Mouse (Mus musculus) left cerebral cortex, adult 11 months (tissue): ENCODE measurements around the gene Drg1.

Source experiments
- DNase-seq: peaks from one replicate; pipeline ENCODE4 v3.0.0; 2022; ENCODE audit warnings: low spot score

The Drg1 gene

GRCm38 (mm10) chr11:3289803-3290639 is 23.8 kb upstream of the Drg1 start:
- peak; percentile 80 for DNase-seq

DNA sequence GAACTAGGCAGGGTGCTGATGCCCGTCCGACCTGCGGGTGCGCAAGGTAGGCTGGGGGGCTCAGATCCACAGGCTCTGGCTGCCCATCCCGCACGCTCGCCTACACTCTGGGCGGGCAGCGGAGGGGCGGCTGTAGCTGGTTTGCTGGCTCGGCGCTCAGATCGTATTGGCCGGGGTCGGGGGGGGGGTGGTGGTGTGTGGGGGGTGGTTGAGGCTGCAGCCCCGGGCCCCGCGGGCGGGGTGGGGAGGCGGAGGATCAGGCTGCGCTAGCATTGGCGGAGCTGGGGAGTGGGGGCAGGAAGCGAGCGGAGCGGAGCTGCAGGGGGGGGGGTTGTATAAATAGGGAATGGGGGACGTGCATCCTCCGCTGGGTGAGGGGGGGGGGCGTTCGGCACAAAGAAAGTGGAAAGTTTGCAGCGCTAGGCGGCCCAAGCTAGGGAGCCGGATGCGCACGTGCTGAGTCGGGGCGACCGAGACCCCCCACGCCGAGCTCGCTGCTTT is 23.1 kb upstream of the Drg1 start:
- peak; percentile 58 for DNase-seq

DNA sequence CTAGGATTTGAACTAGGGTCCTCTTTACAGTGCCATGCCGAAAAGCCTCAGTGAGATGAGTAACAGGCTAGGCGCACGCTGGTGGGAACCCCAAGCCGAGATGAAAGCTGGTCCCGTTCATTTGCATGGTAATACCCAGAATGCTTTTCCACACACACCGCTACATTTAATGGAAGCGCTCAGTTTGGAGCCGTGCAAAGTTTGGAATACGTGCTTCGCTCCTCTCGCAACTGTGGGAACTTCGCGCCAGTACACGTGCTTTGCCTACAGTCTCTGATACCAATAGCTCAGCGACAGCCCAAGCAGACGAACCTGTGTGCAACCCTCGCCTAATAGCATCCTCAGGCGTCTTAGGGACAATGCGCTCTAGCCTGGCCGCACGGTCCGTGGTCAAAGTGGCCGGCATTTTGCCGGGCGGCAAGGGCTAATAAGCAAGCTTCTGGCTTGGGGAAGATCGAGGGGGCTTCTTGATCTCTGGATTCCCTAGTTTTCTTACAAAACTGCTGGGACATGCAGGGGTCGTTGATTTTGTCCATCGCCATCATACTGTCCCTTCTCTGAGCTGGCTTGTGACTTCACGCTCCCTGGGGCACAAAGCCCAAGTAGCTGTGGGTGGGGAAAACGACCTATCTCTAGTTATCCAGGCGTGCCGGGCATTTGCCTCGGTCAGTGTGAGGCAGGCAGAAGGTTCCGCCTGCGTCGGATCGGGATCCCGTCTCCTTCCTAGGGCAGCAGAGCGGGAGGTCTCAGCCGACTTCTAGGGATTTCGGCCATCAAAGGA is 22.5 kb upstream of the Drg1 start, which contains the start of gene Patz1:
TSS of gene Patz1 (plus strand) at position 354 of the 781 bp plus-strand sequence.
- peak; percentile 44 for DNase-seq

GRCm38 (mm10) chr11:3287921-3288320 is 21.7 kb upstream of the Drg1 start:
- DNase-seq, result no peak

GRCm38 (mm10) chr11:3287131-3287530 is 20.9 kb upstream of the Drg1 start:
- no peak for DNase-seq

GRCm38 (mm10) chr11:3285940-3286339 is 19.7 kb upstream of the Drg1 start:
- DNase-seq, result no peak

GRCm38 (mm10) chr11:3283645-3284044 is 17.4 kb upstream of the Drg1 start:
- DNase-seq, result no peak

GRCm38 (mm10) chr11:3282887-3283286 is 16.7 kb upstream of the Drg1 start:
- DNase-seq, result no peak

- DNase-seq, result no peak
These were observed 13.5 kb upstream of the Drg1 start for GRCm38 (mm10) chr11:3279729-3280128.

GRCm38 (mm10) chr11:3278351-3278750 is 12.1 kb upstream of the Drg1 start:
- no peak for DNase-seq

DNA sequence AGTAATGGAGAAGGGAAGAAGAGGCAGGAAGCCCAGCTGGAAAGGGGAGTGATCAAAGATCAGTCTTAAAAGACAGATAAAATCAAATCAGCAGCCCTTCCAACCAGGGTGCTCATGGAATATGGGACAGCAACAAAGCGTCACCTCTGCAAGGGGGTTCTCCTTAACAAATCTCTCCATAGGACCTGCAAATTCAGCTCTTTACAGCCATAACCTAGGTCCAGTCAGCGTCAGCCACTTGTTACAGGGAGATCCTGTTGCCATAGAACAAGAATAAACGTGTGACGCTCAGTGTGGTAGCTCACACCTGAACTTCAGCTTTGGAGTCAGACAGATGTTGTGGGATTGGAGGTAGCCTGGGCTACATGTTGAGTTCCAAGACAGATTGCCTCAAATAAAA is 3.0 kb upstream of the Drg1 start:
- DNase-seq, result no peak

- no peak for DNase-seq
These were observed 918 bp upstream of the Drg1 start for GRCm38 (mm10) chr11:3267133-3267532.

- DNase-seq, result no peak
These were observed 730 bp downstream of the Drg1 start for GRCm38 (mm10) chr11:3265291-3266078.

DNA sequence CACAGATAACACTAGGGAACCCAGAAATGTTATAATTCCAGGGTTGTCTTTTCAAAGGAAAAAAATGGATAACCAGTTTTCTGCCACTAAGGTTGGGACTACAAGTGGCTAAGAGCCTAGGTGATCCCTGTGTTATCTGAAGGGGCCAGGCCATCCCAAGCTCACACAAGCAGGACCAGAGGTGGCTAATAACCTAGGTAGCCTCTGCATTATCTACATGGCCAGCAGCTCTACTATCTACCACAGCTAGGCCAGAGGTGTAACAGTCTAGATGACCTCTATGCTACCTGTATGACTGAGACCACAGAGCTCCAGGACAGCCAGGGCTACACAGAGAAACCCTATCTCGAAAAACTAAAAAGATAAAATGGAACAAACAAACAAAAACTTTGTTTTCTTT is 6.7 kb downstream of the Drg1 start:
- no peak for DNase-seq

- DNase-seq, result no peak
These were observed 18.8 kb downstream of the Drg1 start for GRCm38 (mm10) chr11:3247387-3247786.

- DNase-seq, result no peak
These were observed 22.4 kb downstream of the Drg1 start for GRCm38 (mm10) chr11:3243771-3244170.

GRCm38 (mm10) chr11:3242395-3242794 is 23.8 kb downstream of the Drg1 start:
- DNase-seq, result no peak

DNA sequence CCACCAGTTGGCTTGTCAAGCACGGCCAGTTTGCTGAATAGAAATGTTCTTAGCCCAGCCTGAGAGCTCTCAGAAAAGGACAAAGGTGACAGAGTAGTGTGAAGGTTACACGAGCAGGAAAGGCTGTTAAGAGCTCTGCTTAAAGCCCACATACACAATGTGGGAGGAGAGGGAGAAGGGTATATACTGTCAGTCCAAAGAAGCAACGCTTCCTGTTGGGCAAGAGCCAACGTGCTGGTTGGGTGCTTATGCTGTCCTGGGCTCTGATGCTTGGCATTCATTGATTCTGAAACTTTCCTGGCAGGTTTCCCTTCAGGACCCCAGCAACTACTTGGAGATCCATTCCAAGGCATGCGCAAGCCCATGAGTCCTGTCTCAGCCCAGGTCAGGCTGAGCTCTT is 30.9 kb downstream of the Drg1 start:
- no peak for DNase-seq

GRCm38 (mm10) chr11:3233704-3234103 is 32.5 kb downstream of the Drg1 start:
- no peak for DNase-seq

- DNase-seq, result no peak
These were observed 34.0 kb downstream of the Drg1 start for GRCm38 (mm10) chr11:3232248-3232647.

DNA sequence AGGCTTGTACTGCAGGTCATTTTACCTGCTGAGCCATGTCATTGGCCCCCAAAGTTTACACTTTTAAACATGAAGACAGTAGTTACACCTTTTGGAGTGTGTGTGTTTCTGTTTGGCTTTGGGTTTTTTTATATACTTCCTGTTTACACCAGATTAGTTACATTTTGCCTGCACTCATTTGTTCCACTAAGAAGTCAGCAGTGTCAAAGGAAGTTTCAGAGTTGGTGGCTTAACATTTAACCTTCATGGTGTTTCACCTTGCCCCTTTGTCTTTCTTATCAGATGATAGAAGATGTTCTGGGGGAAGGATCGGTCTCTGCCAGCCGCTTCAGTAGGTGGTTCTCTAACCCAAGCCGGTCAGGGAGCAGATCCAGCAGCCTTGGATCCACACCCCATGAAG is 39.1 kb downstream of the Drg1 start:
- DNase-seq, result no peak

- DNase-seq, result no peak
These were observed 43.1 kb downstream of the Drg1 start for GRCm38 (mm10) chr11:3223105-3223504.
